Mouse (Mus musculus) liver, adult 10 weeks (tissue): ENCODE measurements around the gene Gm11554. TPM values are rescaled to one million over a fixed set of nuclear protein-coding genes. Genes with fewer than 3 reads are reported as not detected.

ENCODE experiments used
- polyA plus RNA-seq: library from polyadenylated mRNA; stranded (reverse); fragments of 350-450 nt; fragmentation: Illumina TruSeq; extraction: RNeasy Lipid Tissue Mini Kit (QIAGEN cat#74804); gene quantifications from one replicate; pipeline ENCODE4 v1.2.3, GENCODE M21; 2014; ENCODE audit warnings: low read depth, low replicate concordance

The Gm11554 gene
- polyA plus RNA-seq: not detected

GRCm38 (mm10) chr11:99804346-99804745 lies at the start of gene Gm11554:
Gene Gm11554 (minus strand): TSS chr11:99804446.

DNA sequence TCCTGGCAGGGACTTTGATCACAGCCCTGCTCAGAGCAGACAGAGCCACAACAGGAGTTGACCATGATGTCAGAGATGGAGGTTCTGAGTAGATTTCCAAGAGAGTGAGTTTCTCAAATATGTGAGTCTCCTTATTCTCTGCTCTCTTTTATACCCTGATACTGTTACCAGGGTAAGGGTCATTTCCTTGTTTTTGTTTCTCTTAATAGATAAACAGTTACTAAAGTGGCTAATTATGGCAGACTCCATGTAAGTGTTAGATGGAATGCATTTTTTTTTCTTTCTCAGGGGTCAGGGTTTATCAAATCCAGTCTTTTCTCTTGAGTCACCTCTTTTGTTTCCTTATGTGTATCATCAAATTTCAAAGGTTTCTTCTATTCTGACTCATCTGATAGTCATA lies 47.3 kb upstream of the Gm11554 start, which contains the start of gene Krtap4-16:
Gene Krtap4-16 (minus strand): TSS at position 101 of the 400 bp plus-strand sequence.

DNA sequence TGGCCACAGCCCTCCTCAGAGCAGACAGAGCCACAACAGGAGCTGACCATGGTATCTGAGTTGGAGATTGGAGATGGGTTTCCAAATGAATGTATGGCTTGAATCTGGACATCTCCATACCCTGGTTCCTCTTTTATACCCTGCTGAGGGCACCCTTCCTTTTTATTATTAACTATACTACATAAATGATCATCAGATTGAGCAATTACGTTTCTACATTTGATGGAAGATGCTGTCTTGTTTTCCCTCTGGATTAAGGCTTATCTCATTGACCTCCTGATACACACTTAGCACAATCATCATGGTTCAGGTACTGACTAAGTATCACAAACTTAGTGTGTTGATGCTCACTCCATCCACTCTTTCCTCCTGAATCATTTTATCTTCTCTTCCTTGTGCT lies 33.7 kb upstream of the Gm11554 start, which contains the start of gene 2300003K06Rik:
Gene 2300003K06Rik (minus strand): TSS at position 101 of the 400 bp plus-strand sequence.

DNA sequence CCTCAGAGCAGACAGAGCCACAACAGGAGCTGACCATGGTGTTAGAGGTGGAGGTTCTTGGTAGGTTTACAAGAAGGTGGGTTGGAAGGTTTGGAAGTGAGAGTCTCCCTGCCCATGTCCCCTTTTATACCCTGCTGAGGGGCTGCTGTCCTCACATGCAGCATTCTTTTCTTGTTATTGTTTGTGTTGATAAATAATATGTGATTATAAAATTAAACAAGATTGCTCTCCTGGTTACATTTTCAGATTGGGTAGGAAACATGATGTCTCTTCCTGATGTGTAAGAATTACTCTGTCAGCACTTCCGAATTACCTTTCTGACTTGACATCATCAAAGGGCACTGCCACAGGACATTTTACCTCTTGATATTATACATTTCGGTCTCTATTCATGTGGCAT lies 11.3 kb upstream of the Gm11554 start, which contains the start of gene Gm11564:
Gene Gm11564 (minus strand): TSS at position 101 of the 400 bp plus-strand sequence.

DNA sequence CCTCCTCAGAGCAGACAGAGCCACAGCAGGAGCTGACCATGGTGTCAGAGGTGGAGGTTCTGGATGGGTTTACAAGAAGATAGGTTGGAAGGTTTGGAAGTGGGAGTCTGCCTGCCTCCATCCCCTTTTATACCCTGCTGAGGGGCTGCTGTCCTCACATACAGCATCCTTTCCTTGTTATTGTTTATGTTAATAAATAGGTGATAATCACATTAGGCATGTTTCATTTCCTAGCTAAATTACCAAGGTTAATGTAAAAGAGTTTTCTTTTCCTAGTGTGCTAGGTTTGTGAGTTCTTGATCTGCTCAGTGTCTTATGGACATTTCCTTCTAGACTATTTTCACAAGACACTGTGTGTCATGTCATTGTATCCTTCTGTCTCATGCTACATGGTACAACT lies 5.5 kb upstream of the Gm11554 start, which contains the start of gene Krtap4-13:
Gene Krtap4-13 (minus strand): TSS at position 101 of the 400 bp plus-strand sequence.

GRCm38 (mm10) chr11:99798832-99799231 lies 5.4 kb downstream of the Gm11554 start, which contains the start of gene Gm11569:
Gene Gm11569 (minus strand): TSS chr11:99798932.

DNA sequence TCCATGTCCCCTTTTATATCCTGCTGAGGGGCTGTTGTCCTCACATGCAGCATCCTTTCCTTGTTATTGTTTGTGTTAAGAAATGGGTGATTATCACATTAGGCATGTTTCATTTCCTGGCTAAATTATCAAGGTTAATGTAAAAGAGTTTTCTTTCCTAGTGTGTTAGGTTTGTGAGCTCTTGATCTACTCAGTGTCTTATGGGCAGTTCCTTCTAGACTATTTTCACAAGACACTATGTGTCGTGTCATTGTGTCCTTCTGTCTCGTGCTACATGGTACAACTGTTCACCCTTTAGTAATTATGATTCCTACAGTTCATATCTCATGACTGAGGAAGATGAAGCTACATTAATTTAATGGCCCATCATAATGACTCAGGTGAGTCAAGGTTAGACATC lies 10.9 kb downstream of the Gm11554 start, which contains the start of gene Gm11596:
Gene Gm11596 (minus strand): TSS at position 101 of the 400 bp plus-strand sequence.

GRCm38 (mm10) chr11:99784900-99785299 lies 19.3 kb downstream of the Gm11554 start, which contains the start of gene Krtap4-9:
Gene Krtap4-9 (plus strand): TSS chr11:99785200.

DNA sequence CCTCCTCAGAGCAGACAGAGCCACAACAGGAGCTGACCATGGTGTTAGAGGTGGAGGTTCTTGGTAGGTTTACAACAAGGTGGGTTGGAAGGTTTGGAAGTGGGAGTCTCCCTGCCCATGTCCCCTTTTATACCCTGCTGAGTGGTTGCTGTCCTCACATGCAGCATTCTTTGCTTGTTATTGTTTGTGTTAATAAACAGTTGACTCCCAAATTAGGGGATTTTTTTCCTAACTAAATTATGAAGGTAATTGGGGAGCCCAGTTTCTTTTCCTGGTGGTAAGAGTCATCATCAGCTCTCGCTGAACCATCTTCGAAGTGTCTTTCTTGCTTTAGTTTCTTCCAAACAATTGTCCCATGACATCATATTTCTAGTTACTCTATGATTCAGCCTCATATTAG lies 23.6 kb downstream of the Gm11554 start, which contains the start of gene Krtap4-8:
Gene Krtap4-8 (minus strand): TSS at position 101 of the 400 bp plus-strand sequence.

GRCm38 (mm10) chr11:99772813-99773212 lies 31.4 kb downstream of the Gm11554 start, which contains the start of gene Gm11595:
Gene Gm11595 (minus strand): TSS chr11:99772913.

Other genes with a start within 250 kb of the Gm11554 start
- gene Krtap3-2, start 247.6 kb downstream of the Gm11554 start, polyA plus RNA-seq: not detected
- not detected for gene Gm11939, start 245.0 kb downstream of the Gm11554 start, polyA plus RNA-seq
- not detected for gene Krtap3-1, start 237.8 kb downstream of the Gm11554 start, polyA plus RNA-seq
- not detected for gene Krtap1-5, start 223.4 kb downstream of the Gm11554 start, polyA plus RNA-seq
- not detected for gene Krtap1-4, start 220.8 kb downstream of the Gm11554 start, polyA plus RNA-seq
- not detected for gene Krtap1-3, start 213.1 kb downstream of the Gm11554 start, polyA plus RNA-seq
- not detected for gene Krtap9-3, start 206.3 kb downstream of the Gm11554 start, polyA plus RNA-seq
- not detected for gene Gm11938, start 201.1 kb downstream of the Gm11554 start, polyA plus RNA-seq
- not detected for gene Gm11937, start 194.3 kb downstream of the Gm11554 start, polyA plus RNA-seq
- gene Krtap2-4, start 189.6 kb downstream of the Gm11554 start, polyA plus RNA-seq: not detected
- gene Gm11562, start 184.0 kb downstream of the Gm11554 start, polyA plus RNA-seq: not detected
- gene Krtap4-1, start 176.2 kb downstream of the Gm11554 start, polyA plus RNA-seq: not detected
- gene Krtap4-2, start 169.4 kb downstream of the Gm11554 start, polyA plus RNA-seq: not detected
- not detected for gene Krtap4-7, start 160.4 kb downstream of the Gm11554 start, polyA plus RNA-seq
- not detected for gene Gm11555, start 154.2 kb downstream of the Gm11554 start, polyA plus RNA-seq
- not detected for gene Gm11563, start 145.5 kb downstream of the Gm11554 start, polyA plus RNA-seq
- not detected for gene Krtap4-6, start 138.5 kb downstream of the Gm11554 start, polyA plus RNA-seq
- not detected for gene Gm14190, start 113.7 kb downstream of the Gm11554 start, polyA plus RNA-seq
- gene Gm14180, start 70.2 kb downstream of the Gm11554 start, polyA plus RNA-seq: not detected
- gene Gm11595, start 31.5 kb downstream of the Gm11554 start, polyA plus RNA-seq: not detected
- gene Krtap4-8, start 23.7 kb downstream of the Gm11554 start, polyA plus RNA-seq: not detected
- gene Krtap4-9, start 19.2 kb downstream of the Gm11554 start, polyA plus RNA-seq: not detected
- not detected for gene Gm11596, start 11.0 kb downstream of the Gm11554 start, polyA plus RNA-seq
- gene Gm11569, start 5.5 kb downstream of the Gm11554 start, polyA plus RNA-seq: not detected
- gene Krtap4-13, start 5.4 kb upstream of the Gm11554 start, polyA plus RNA-seq: not detected
- gene Gm11564, start 11.2 kb upstream of the Gm11554 start, polyA plus RNA-seq: not detected
- gene 2300003K06Rik, start 33.6 kb upstream of the Gm11554 start, polyA plus RNA-seq: not detected
- gene Krtap4-16, start 47.2 kb upstream of the Gm11554 start, polyA plus RNA-seq: not detected
- not detected for gene Gm11568, start 53.5 kb upstream of the Gm11554 start, polyA plus RNA-seq
- gene Gm11559, start 60.0 kb upstream of the Gm11554 start, polyA plus RNA-seq: not detected
- gene Krtap9-1, start 68.9 kb upstream of the Gm11554 start, polyA plus RNA-seq: not detected
- gene Gm11567, start 74.7 kb upstream of the Gm11554 start, polyA plus RNA-seq: not detected
- not detected for gene Krtap31-1, start 103.5 kb upstream of the Gm11554 start, polyA plus RNA-seq
- gene Gm11565, start 110.3 kb upstream of the Gm11554 start, polyA plus RNA-seq: not detected
- gene Krtap31-2, start 131.8 kb upstream of the Gm11554 start, polyA plus RNA-seq: not detected
- gene Krtap9-5, start 144.0 kb upstream of the Gm11554 start, polyA plus RNA-seq: not detected
- not detected for gene Krtap29-1, start 174.6 kb upstream of the Gm11554 start, polyA plus RNA-seq
- gene Krtap16-1, start 182.2 kb upstream of the Gm11554 start, polyA plus RNA-seq: not detected
- gene Krtap17-1, start 189.5 kb upstream of the Gm11554 start, polyA plus RNA-seq: not detected
- not detected for gene Krt33a, start 211.8 kb upstream of the Gm11554 start, polyA plus RNA-seq
- not detected for gene Krt33b, start 225.4 kb upstream of the Gm11554 start, polyA plus RNA-seq
- not detected for gene Krt34, start 237.1 kb upstream of the Gm11554 start, polyA plus RNA-seq
- not detected for gene Krt31, start 246.1 kb upstream of the Gm11554 start, polyA plus RNA-seq